Mouse (Mus musculus): ENCODE measurements around the gene Sec16b.

The Sec16b gene

GRCm38 (mm10) chr1:157514298-157514697, 7.8 kb downstream of the Sec16b start:
- DNase-seq = no peak

GRCm38 (mm10) chr1:157516838-157517808, 10.6 kb downstream of the Sec16b start:
- DNase-seq = no peak

GRCm38 (mm10) chr1:157518111-157518523, 11.6 kb downstream of the Sec16b start:
- peak; percentile 84 to 88 for DNase-seq

- no peak for DNase-seq
Observed at GRCm38 (mm10) chr1:157519396-157519795, 12.9 kb downstream of the Sec16b start.

- DNase-seq = no peak
Observed at GRCm38 (mm10) chr1:157522322-157522721, 15.8 kb downstream of the Sec16b start.

- DNase-seq = no peak
Observed at GRCm38 (mm10) chr1:157524775-157525174, 18.2 kb downstream of the Sec16b start.

GRCm38 (mm10) chr1:157525692-157526354, 19.3 kb downstream of the Sec16b start:
- no peak for DNase-seq

GRCm38 (mm10) chr1:157526625-157527024, 20.1 kb downstream of the Sec16b start:
- DNase-seq = no peak

GRCm38 (mm10) chr1:157532826-157533460, 26.4 kb downstream of the Sec16b start:
- DNase-seq = peak; percentile 83 to 88

GRCm38 (mm10) chr1:157535571-157535970, 29.0 kb downstream of the Sec16b start:
- no peak for DNase-seq

GRCm38 (mm10) chr1:157536471-157536870, 29.9 kb downstream of the Sec16b start:
- DNase-seq = peak; percentile 39 to 62

GRCm38 (mm10) chr1:157537636-157538035, 31.1 kb downstream of the Sec16b start:
- no peak for DNase-seq

- DNase-seq = no peak
Observed at GRCm38 (mm10) chr1:157545056-157545455, 38.5 kb downstream of the Sec16b start.

- no peak for DNase-seq
Observed at GRCm38 (mm10) chr1:157547658-157548057, 41.1 kb downstream of the Sec16b start.

GRCm38 (mm10) chr1:157549721-157550120, 43.2 kb downstream of the Sec16b start:
- DNase-seq = no peak

- DNase-seq = peak; percentile 72 to 83
Observed at GRCm38 (mm10) chr1:157552749-157553451, 46.4 kb downstream of the Sec16b start.

GRCm38 (mm10) chr1:157554163-157554562, 47.6 kb downstream of the Sec16b start:
- DNase-seq = peak; percentile 83 to 90

- DNase-seq = peak in 1 of 2 experiments; percentile 13
Observed at GRCm38 (mm10) chr1:157554686-157555530, 48.4 kb downstream of the Sec16b start.

- DNase-seq = no peak
Observed at GRCm38 (mm10) chr1:157555738-157556137, 49.2 kb downstream of the Sec16b start.

- peak in 1 of 2 experiments; percentile 12 for DNase-seq
Observed at GRCm38 (mm10) chr1:157556439-157556838, 49.9 kb downstream of the Sec16b start.

- no peak for DNase-seq
Observed at GRCm38 (mm10) chr1:157558145-157558544, 51.6 kb downstream of the Sec16b start.

GRCm38 (mm10) chr1:157559986-157560385, 53.5 kb downstream of the Sec16b start:
- DNase-seq = peak in 1 of 2 experiments; percentile 44

Data from cerebellum, adult 18-20 months (tissue).